13 mouse cellular contexts compared by ENCODE assay signal in genomic region chr8:72815681-72816080, GRCm38 (mm10). TPM values are rescaled to one million over a fixed set of nuclear protein-coding genes. Genes with fewer than 3 reads are reported as not detected.
DNase-seq lines count a peak whose midpoint lies in the region; TF ChIP-seq lines count a peak whose summit lies in the region.
"Had no signal": no experiment of that assay in that cellular context is flagged by ENCODE, and none has a peak within 500 bp of the region (broad histone marks: within the 10 kb centered on the region; RNA-seq: fewer than 3 reads in every experiment).

No protein-coding gene starts in this region.

- TF ChIP-seq EP300 in heart, adult 2 months (IDR thresholded peaks at IDR 0.05; ENCODE audit: insufficient read depth, low read depth, low read length): no peak

- no peak overlapping the region for H3K27ac ChIP-seq in heart, adult 2 months
- no peak overlapping the region for H3K27ac ChIP-seq in heart, embryonic 10.5 days
- no peak overlapping the region for H3K27ac ChIP-seq in kidney, adult 2 months (ENCODE audit: insufficient read depth, low read depth, low read length)
- no peak overlapping the region for H3K27ac ChIP-seq in embryonic facial prominence, embryonic 10.5 days (replicated peaks)
- H3K27ac ChIP-seq: forebrain, embryonic 10.5 days; neural tube, embryonic 12.5 days; stomach, embryonic 15.5 days had no signal

- no peaks in the 10 kb centered on the region for H3K27me3 ChIP-seq in heart, adult 2 months (ENCODE audit: control insufficient read depth, insufficient read depth, low read length)
- H3K27me3 ChIP-seq in heart, embryonic 10.5 days (ENCODE audit: insufficient read depth, poor library complexity, severe bottlenecking): no peaks in the 10 kb centered on the region
- H3K27me3 ChIP-seq in kidney, adult 2 months (replicated peaks; ENCODE audit: control insufficient read depth, insufficient read depth, low read length): no peaks in the 10 kb centered on the region
- H3K27me3 ChIP-seq in embryonic facial prominence, embryonic 10.5 days (replicated peaks; ENCODE audit: low read depth, poor library complexity, severe bottlenecking): no peaks in the 10 kb centered on the region
- H3K27me3 ChIP-seq: neural tube, embryonic 12.5 days; stomach, embryonic 15.5 days had no signal

- H3K9me3 ChIP-seq in heart, embryonic 10.5 days: no peaks in the 10 kb centered on the region
- no peaks in the 10 kb centered on the region for H3K9me3 ChIP-seq in embryonic facial prominence, embryonic 10.5 days
- H3K9me3 ChIP-seq: forebrain, embryonic 10.5 days; neural tube, embryonic 12.5 days; stomach, embryonic 15.5 days had no signal

- no peak overlapping the region for H3K9ac ChIP-seq in heart, adult 2 months (ENCODE audit: low read depth, low read length)
- H3K9ac ChIP-seq: neural tube, embryonic 12.5 days; stomach, embryonic 15.5 days had no signal

- TF ChIP-seq CTCF in heart, adult 2 months (IDR thresholded peaks at IDR 0.05): 0 out of 2 replicates have a peak, but pooled peaks have one; percentile 12
- TF ChIP-seq CTCF in kidney, adult 2 months (conservative IDR thresholded peaks at IDR 0.05; ENCODE audit: insufficient read depth, insufficient read length, low read depth, low read length): no peak

- DNase-seq in heart, adult 2 months: peak in 1 of 2 experiments; percentile 2
- no peak for DNase-seq in heart, embryonic 10.5 days (ENCODE audit: low spot score)
- DNase-seq in fat pad, adult 2 months (ENCODE audit: extremely low read depth, low read depth, low spot score): peak; percentile 90
- peak; percentile 10 for DNase-seq in lung, postnatal 14 days
- peak; percentile 53 for DNase-seq in thymus, postnatal 0 days (ENCODE audit: low spot score)
- no peak for DNase-seq in kidney, adult 2 months
- DNase-seq in urinary bladder, postnatal 25 days (ENCODE audit: low spot score): no peak
- no peak for DNase-seq in embryonic facial prominence, embryonic 10.5 days (ENCODE audit: low spot score)
- DNase-seq: gastrocnemius, postnatal 10 days; right cerebral cortex, postnatal 25 days had no signal

- intact Hi-C loops in heart, adult 2 months (cut with DNase I): no loop called here

- no peak for TF ChIP-seq POLR2A in heart, adult 2 months (IDR thresholded peaks at IDR 0.05; ENCODE audit: insufficient read depth, low read depth, low read length)
- no peak for TF ChIP-seq POLR2A in kidney, adult 2 months (IDR thresholded peaks at IDR 0.05; ENCODE audit: low read depth, low read length)

- 81% methylated on average over 7 of the region's 7 CpGs for WGBS in heart, adult 2 months
- WGBS in heart, embryonic 10.5 days: 84% methylated on average over 7 of the region's 7 CpGs
- 90% methylated on average over 7 of the region's 7 CpGs for WGBS in kidney, adult 2 months
- WGBS in embryonic facial prominence, embryonic 10.5 days: 88% methylated on average over 7 of the region's 7 CpGs

- no peaks in the 10 kb centered on the region for H3K79me2 ChIP-seq in heart, adult 2 months (replicated peaks; ENCODE audit: control insufficient read depth, insufficient read depth, low read length)

- H3K4me3 ChIP-seq in heart, adult 2 months: no peak overlapping the region
- no peak overlapping the region for H3K4me3 ChIP-seq in heart, embryonic 10.5 days
- no peak overlapping the region for H3K4me3 ChIP-seq in kidney, adult 2 months (ENCODE audit: insufficient read depth, low read depth, low read length)
- no peak overlapping the region for H3K4me3 ChIP-seq in embryonic facial prominence, embryonic 10.5 days
- H3K4me3 ChIP-seq: forebrain, embryonic 10.5 days; neural tube, embryonic 12.5 days; stomach, embryonic 15.5 days had no signal

- no peaks in the 10 kb centered on the region for H3K36me3 ChIP-seq in heart, adult 2 months (ENCODE audit: control insufficient read depth, insufficient read depth, low read length)
- H3K36me3 ChIP-seq in heart, embryonic 10.5 days: peaks cover 12% of the 10 kb centered on the region
- H3K36me3 ChIP-seq in kidney, adult 2 months (ENCODE audit: control insufficient read depth, insufficient read depth, low read length): no peaks in the 10 kb centered on the region
- H3K36me3 ChIP-seq in embryonic facial prominence, embryonic 10.5 days (replicated peaks): peaks cover 7% of the 10 kb centered on the region

- H3K4me1 ChIP-seq in heart, adult 2 months (ENCODE audit: control insufficient read depth, insufficient read depth, low read length): no peaks in the 10 kb centered on the region
- H3K4me1 ChIP-seq in heart, embryonic 10.5 days: no peaks in the 10 kb centered on the region
- H3K4me1 ChIP-seq in kidney, adult 2 months (ENCODE audit: control insufficient read depth, insufficient read depth, low read length): no peaks in the 10 kb centered on the region
- H3K4me1 ChIP-seq in embryonic facial prominence, embryonic 10.5 days: no peaks in the 10 kb centered on the region
- H3K4me1 ChIP-seq: forebrain, embryonic 10.5 days; neural tube, embryonic 12.5 days; stomach, embryonic 15.5 days had no signal

RNA-seq across cellular contexts. Expression of gene F2rl3, which starts 54.0 kb away (rescaled TPM):
- total RNA-seq in heart, adult 2 months (2021): 1 to 10 TPM in 1 of 2 experiments, under 1 TPM in 1; 0.77 to 1.5 TPM
- polyA plus RNA-seq in heart, adult 2 months (2012; rRNA removed): 2.0 and 2.2 TPM in 2 replicates
- polyA plus RNA-seq in heart, embryonic 10.5 days (2016; fragmentation: Nextera tagmentation; extraction: Ambion mirVana): 1.1 and 2.3 TPM in 2 replicates
- polyA plus RNA-seq in thymus, postnatal 0 days (2015; fragmentation: Nextera tagmentation; extraction: Ambion mirVana): 4.6 and 6.5 TPM in 2 replicates
- polyA plus RNA-seq in kidney, adult 2 months (2012; rRNA removed): 2.2 and 2.8 TPM in 2 replicates
- 2.0 and 2.1 TPM in 2 replicates for polyA plus RNA-seq in embryonic facial prominence, embryonic 10.5 days (2016; fragmentation: Nextera tagmentation; extraction: Ambion mirVana)

Comparison
In these comparisons a context has a peak if more than half of its experiments do, and no peak if none do; other contexts are left out.
1. DNase-seq: peak in fat pad, adult 2 months (single experiment), lung, postnatal 14 days (single experiment) and thymus, postnatal 0 days (single experiment); none in heart, embryonic 10.5 days (single experiment), kidney, adult 2 months (single experiment), urinary bladder, postnatal 25 days (single experiment) and embryonic facial prominence, embryonic 10.5 days (single experiment).